ENCODE assay signal across 9 mouse cellular contexts in the genomic region with DNA sequence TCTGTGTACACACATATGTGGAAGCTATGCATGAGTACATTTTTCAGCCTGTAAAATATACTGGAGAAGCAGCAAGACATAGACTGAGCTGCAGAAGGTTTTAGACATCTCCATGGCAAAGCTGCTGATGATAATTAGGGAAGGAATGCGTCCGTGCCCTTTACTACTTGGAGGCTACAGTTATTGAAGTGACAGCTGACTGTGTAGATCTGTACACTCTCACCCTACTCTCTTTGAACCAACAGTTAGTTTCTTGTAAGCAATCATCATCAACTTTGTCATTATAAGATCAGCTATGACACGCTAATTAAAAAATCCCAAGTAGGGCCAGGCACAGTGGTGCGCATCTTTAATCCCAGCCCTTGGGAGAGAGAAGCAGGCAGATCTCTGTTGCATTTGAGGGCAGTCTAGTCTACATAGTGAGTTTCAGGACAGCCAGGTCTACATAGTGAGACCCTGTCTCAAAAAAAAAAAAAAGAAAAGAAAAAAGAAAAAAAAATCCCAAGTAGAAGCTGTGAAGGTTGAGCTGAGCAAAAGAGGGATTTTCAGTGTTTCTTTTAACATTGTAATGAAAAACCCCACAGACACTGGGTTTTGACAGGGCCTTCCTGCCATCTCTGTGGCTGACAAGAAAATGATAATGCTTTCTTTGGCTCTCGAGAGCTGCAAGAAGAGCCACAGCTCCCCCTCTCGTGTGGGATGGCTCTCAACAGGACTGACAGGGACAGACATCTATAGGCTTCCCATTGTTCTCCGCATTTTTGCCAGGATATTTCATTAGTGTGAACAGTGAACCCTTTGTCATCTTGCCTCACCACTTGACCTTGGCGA. TPM values are rescaled to one million over a fixed set of nuclear protein-coding genes. Genes with fewer than 3 reads are reported as not detected.
DNase-seq lines count a peak whose midpoint lies in the region; TF ChIP-seq lines count a peak whose summit lies in the region.
"Had no signal": no experiment of that assay in that cellular context is flagged by ENCODE, and none has a peak within 500 bp of the region (broad histone marks: within the 10 kb centered on the region; RNA-seq: fewer than 3 reads in every experiment).

No protein-coding gene starts in this region.

- peak overlapping the region; percentile 7 for H3K4me3 ChIP-seq in lung, adult 2 months (replicated peaks; ENCODE audit: extremely low read depth, low read depth, low read length)
- H3K4me3 ChIP-seq in hindbrain, embryonic 10.5 days: no peak overlapping the region
- no peak overlapping the region for H3K4me3 ChIP-seq in myocyte
- H3K4me3 ChIP-seq: erythroblast, embryonic 14.5 days had no signal

- H3K79me2 ChIP-seq in myocyte (ENCODE audit: control insufficient read depth, insufficient read depth): no peaks in the 10 kb centered on the region

- peak overlapping the region; percentile 44 for H3K4me2 ChIP-seq in myocyte (ENCODE audit: low read depth)

- WGBS in lung, adult 2 months: 54% methylated on average over 8 of the region's 8 CpGs
- 50% methylated on average over 8 of the region's 8 CpGs for WGBS in hindbrain, embryonic 10.5 days

- TF ChIP-seq CTCF in lung, adult 2 months (IDR thresholded peaks at IDR 0.05; ENCODE audit: insufficient read depth, low read length): peak; percentile 21; the same call in 1 of the 2 replicates

- H3K4me1 ChIP-seq in lung, adult 2 months (ENCODE audit: control insufficient read depth, insufficient read depth, low read length): peaks cover 5% of the 10 kb centered on the region
- H3K4me1 ChIP-seq in hindbrain, embryonic 10.5 days (replicated peaks): peaks cover 26% of the 10 kb centered on the region

- peak overlapping the region; percentile 78 for H3K27ac ChIP-seq in hindbrain, embryonic 10.5 days

- no peaks in the 10 kb centered on the region for H3K27me3 ChIP-seq in hindbrain, embryonic 10.5 days (ENCODE audit: insufficient read depth, poor library complexity, severe bottlenecking)
- H3K27me3 ChIP-seq in myocyte (ENCODE audit: control insufficient read depth, insufficient read depth, insufficient read length): no peaks in the 10 kb centered on the region

- peak; percentile 11 to 23 for DNase-seq in adrenal gland, postnatal 36 days
- no peak for DNase-seq in adrenal gland, adult 2 months
- DNase-seq in lung, adult 2 months: no peak
- DNase-seq in lung, postnatal 25 days (ENCODE audit: low spot score): no peak
- DNase-seq in hindbrain, embryonic 10.5 days (ENCODE audit: low spot score): peak; percentile 41
- DNase-seq in yolk sac, embryonic 10.5 days (ENCODE audit: low spot score): no peak
- DNase-seq in urinary bladder, adult 2 months (ENCODE audit: low spot score): no peak

- peaks cover 29% of the 10 kb centered on the region for H3K36me3 ChIP-seq in hindbrain, embryonic 10.5 days
- H3K36me3 ChIP-seq in myocyte (ENCODE audit: control insufficient read depth, insufficient read depth): no peaks in the 10 kb centered on the region

- H3ac ChIP-seq in myocyte (ENCODE audit: control insufficient read depth, insufficient read length): no peak overlapping the region

- no peak for TF ChIP-seq POLR2A in lung, adult 2 months (IDR thresholded peaks at IDR 0.05; ENCODE audit: borderline replicate concordance, extremely low read depth, low read depth, low read length)
- TF ChIP-seq POLR2A in myocyte (IDR thresholded peaks at IDR 0.05; ENCODE audit: insufficient read length, low read depth): no peak

- no peaks in the 10 kb centered on the region for H3K9me3 ChIP-seq in hindbrain, embryonic 10.5 days

TF ChIP-seq in myocyte, 11 proteins besides CTCF, POLR2A, EP300 and RAD21:
- TF ChIP-seq CEBPB (IDR thresholded peaks at IDR 0.05; ENCODE audit: insufficient read depth, poor library complexity, severe bottlenecking) (no peak), MYOG (IDR thresholded peaks at IDR 0.05; ENCODE audit: control insufficient read depth in 1 of 3, insufficient read depth in 1 of 3, insufficient read length in 2 of 3, low read depth in 2 of 3) (no peak), USF1 (IDR thresholded peaks at IDR 0.05; ENCODE audit: low read depth) (no peak), MAX (IDR thresholded peaks at IDR 0.05; ENCODE audit: low read depth) (no peak), TCF3 (IDR thresholded peaks at IDR 0.05; ENCODE audit: insufficient read length, low read depth) (no peak), TCF12 (IDR thresholded peaks at IDR 0.05; ENCODE audit: insufficient read depth, poor library complexity, severe bottlenecking) (no peak), POLR2AphosphoS2 (IDR thresholded peaks at IDR 0.05; ENCODE audit: insufficient read length, low read depth) (no peak), E2F4 (IDR thresholded peaks at IDR 0.05; ENCODE audit: insufficient read depth) (no peak)

RNA-seq across cellular contexts. Expression of a gene that starts 41.6 kb away (rescaled TPM):
- not detected for total RNA-seq in adrenal gland, postnatal 36 days (2021)
- total RNA-seq in adrenal gland, adult 2 months (2021): not detected
- not detected in 2 replicates for polyA plus RNA-seq in adrenal gland, adult 2 months (2012; rRNA removed)
- polyA plus RNA-seq in lung, adult 2 months (2012; rRNA removed): not detected in 2 replicates
- polyA plus RNA-seq in hindbrain, embryonic 10.5 days (2016; fragmentation: Nextera tagmentation; extraction: Ambion mirVana): 0.14 TPM in 1 of 2 replicates, not detected in the other
- not detected for polyA plus RNA-seq in myocyte (2012; fragmentation: generic; extraction: Trizol)
- not detected in 2 replicates for polyA plus RNA-seq in urinary bladder, adult 2 months (2012; rRNA removed)
- polyA plus RNA-seq: erythroblast, embryonic 14.5 days had no signal

RNA-seq across cellular contexts. Expression of a gene that starts 54.3 kb away (rescaled TPM):
- 1 to 10 TPM; 8.0 to 8.6 TPM for total RNA-seq in adrenal gland, postnatal 36 days (2021)
- total RNA-seq in adrenal gland, adult 2 months (2021): 1 to 10 TPM; 7.9 to 8.9 TPM
- 0.10 and 0.31 TPM in 2 replicates for polyA plus RNA-seq in adrenal gland, adult 2 months (2012; rRNA removed)
- polyA plus RNA-seq in lung, adult 2 months (2012; rRNA removed): 1.7 and 6.7 TPM in 2 replicates
- polyA plus RNA-seq in hindbrain, embryonic 10.5 days (2016; fragmentation: Nextera tagmentation; extraction: Ambion mirVana): 43.2 and 77.1 TPM in 2 replicates
- polyA plus RNA-seq in myocyte (2012; fragmentation: generic; extraction: Trizol): 1.8 TPM
- 4.5 TPM in 2 replicates for polyA plus RNA-seq in urinary bladder, adult 2 months (2012; rRNA removed)

Comparison
In these comparisons a context has a peak if more than half of its experiments do, and no peak if none do; other contexts are left out.
1. DNase-seq: peak in adrenal gland, postnatal 36 days (2 of 2) and hindbrain, embryonic 10.5 days (single experiment); none in adrenal gland, adult 2 months (single experiment), lung, adult 2 months (single experiment), lung, postnatal 25 days (single experiment), yolk sac, embryonic 10.5 days (single experiment) and urinary bladder, adult 2 months (single experiment).